Mouse (Mus musculus) lung, embryonic 14.5 days (tissue): Measurements from ENCODE around the gene Tns3. TPM values are rescaled to one million over a fixed set of nuclear protein-coding genes. Genes with fewer than 3 reads are reported as not detected.
A peak's percentile ranks its signal among the peaks of the same experiment; 100 is the strongest.

Experiments
- ATAC-seq: fragments of 200-750 bp; cut with Nextera tagmentation; 2 replicates; pipeline ENCODE4 v1.8.0; 2017; ENCODE audit warnings: mild to moderate bottlenecking, moderate TSS enrichment, moderate library complexity; ENCODE audit not compliant: insufficient read depth
- DNase-seq: peaks from one replicate; pipeline ENCODE4 v3.0.0-alpha.2; 2015
- H3K27ac ChIP-seq: fragments of 300-500 bp; sonication (generic); 2 replicates; pipeline ENCODE4 v1.5.1; 2014; ENCODE audit warnings: low read depth, mild to moderate bottlenecking, moderate library complexity
- H3K27me3 ChIP-seq: fragments of 300-500 bp; sonication (generic); 2 replicates; pipeline ENCODE4 v1.6.1; 2014; ENCODE audit warnings: low read length, control low read depth; ENCODE audit not compliant: insufficient read depth
- H3K36me3 ChIP-seq: fragments of 300-500 bp; sonication (generic); 2 replicates; pipeline ENCODE4 v1.6.1; 2014; ENCODE audit warnings: control low read depth; ENCODE audit not compliant: insufficient read depth
- H3K4me1 ChIP-seq: fragments of 300-500 bp; sonication (generic); 2 replicates; pipeline ENCODE4 v1.6.1; 2014; ENCODE audit warnings: antibody characterized with exemption, control low read depth; ENCODE audit not compliant: insufficient read depth
- H3K4me2 ChIP-seq: fragments of 300-500 bp; sonication (generic); 2 replicates; pipeline ENCODE4 v1.6.1; 2014; ENCODE audit warnings: mild to moderate bottlenecking
- H3K4me3 ChIP-seq: fragments of 300-500 bp; sonication (generic); 2 replicates; pipeline ENCODE4 v1.5.1; 2014; ENCODE audit warnings: low read depth, low read length
- H3K9ac ChIP-seq: fragments of 300-500 bp; sonication (generic); 2 replicates; pipeline ENCODE4 v1.6.1; 2014
- H3K9me3 ChIP-seq: fragments of 300-500 bp; sonication (generic); 2 replicates; pipeline ENCODE4 v1.6.1; 2016; ENCODE audit warnings: low read depth, low read length, control low read depth
- CTCF ChIP-seq: IDR thresholded peaks from 2 replicates; pipeline ENCODE4 v1.5.1; 2016; ENCODE audit warnings: antibody characterized with exemption, low read depth
- WGBS: fragments of 180-500 bp; shearing (Covaris S2); extraction: QIAGEN DNeasy Blood & Tissue Kit; methylation state at CpG from one replicate; pipeline ENCODE4 v1.1.7; 2014; 5-methylcytosine and 5-hydroxymethylcytosine counted together
- polyA plus RNA-seq: library from polyadenylated mRNA; unstranded; fragments of >200 nt; fragmentation: Nextera tagmentation; extraction: Ambion mirVana; gene quantifications from 2 replicates; pipeline ENCODE4 v1.2.1, GENCODE M21; 2014

Tns3 gene
- polyA plus RNA-seq, 1 experiment from 2014 or later = 41.0 TPM

DNA sequence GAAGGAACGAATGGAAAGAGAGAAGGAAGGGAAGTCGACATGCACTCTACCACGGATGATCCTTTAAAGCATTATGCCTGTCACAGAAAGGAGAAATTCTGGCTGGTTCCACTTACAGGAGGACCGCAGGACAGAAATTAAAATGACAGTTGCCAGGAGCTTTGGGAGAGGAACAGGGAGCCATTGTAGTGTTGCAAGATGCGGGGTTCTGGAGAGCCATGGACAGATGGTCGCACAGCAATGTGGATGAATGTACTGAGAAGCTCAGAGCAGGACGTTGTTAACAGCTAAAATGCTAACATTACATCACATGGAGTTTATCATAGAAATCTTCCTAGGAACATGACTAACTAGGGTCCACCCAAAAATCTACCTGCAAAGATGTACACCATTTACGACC, 6.8 kb downstream of the Tns3 start:
- no peaks in the 10 kb centered on the region for H3K27me3 ChIP-seq
- H3K4me2 ChIP-seq = no peak overlapping the region
- peaks cover 51% of the 10 kb centered on the region for H3K4me1 ChIP-seq
- DNase-seq = no peak
- no peak overlapping the region for H3K9ac ChIP-seq
- peaks cover 7% of the 10 kb centered on the region; the same call in 1 of the 2 replicates for H3K36me3 ChIP-seq
- H3K4me3 ChIP-seq = no peak overlapping the region
- peaks cover 7% of the 10 kb centered on the region; the same call in 1 of the 2 replicates for H3K9me3 ChIP-seq
- TF ChIP-seq CTCF = no peak
- 81% methylated on average over 8 of the region's 8 CpGs for WGBS
- ATAC-seq = no peak
- no peak overlapping the region for H3K27ac ChIP-seq

DNA sequence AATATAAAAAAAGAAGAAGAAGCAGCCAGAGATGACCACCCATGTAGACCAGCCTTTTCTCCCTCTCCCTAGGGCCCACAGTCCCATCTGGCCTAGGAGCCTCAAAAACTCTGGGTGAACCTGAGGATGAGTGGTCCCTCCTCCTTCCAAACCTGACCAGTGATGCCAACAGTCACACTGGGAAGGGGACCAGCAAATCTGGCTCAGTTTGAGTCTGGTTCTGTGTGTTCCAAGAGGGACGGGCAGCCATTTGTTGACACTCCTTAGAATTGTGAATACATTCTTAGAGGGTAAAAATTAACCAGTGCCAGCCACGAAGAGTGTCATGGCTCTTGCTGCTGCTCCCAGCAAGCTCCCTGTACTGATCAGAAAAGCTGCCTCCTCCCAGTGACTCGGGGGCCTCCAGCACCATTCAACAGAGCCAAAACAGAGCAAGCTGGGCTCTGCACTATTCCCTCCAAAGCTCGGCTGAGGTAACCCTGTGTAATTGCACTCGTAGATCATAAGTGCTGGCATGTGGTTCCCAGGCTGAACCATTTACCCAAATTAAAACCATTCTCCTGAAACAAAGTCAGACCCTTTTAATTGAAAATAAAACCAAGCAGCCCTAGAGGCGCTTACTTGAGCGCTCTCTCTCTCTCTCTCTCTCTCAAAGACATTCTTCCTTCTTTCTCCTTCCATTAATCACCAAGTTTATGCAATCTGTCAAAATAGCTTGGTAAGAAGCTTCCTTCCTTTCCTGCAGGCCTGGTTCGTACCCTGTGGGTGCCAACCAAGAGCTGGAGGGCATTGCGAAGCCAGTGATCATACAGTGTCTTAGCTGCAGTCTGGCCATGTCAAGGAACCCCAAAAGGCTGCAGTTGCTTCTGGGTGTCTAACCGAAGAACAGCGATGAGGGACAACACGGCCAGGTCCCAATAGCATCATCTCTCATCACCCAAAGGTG, 7.6 kb downstream of the Tns3 start:
- peaks cover 14% of the 10 kb centered on the region; the same call in 1 of the 2 replicates for H3K36me3 ChIP-seq
- H3K9me3 ChIP-seq = peaks cover 7% of the 10 kb centered on the region; the same call in 1 of the 2 replicates
- 0 out of 2 replicates have a peak, but pooled peaks have one; percentile 11 for ATAC-seq
- WGBS = 56% methylated on average over 12 of the region's 12 CpGs
- H3K27me3 ChIP-seq = no peaks in the 10 kb centered on the region
- H3K9ac ChIP-seq = no peak overlapping the region
- H3K27ac ChIP-seq = peak overlapping the region; percentile 39; the same call in 1 of the 2 replicates
- H3K4me3 ChIP-seq = no peak overlapping the region
- H3K4me1 ChIP-seq = peaks cover 51% of the 10 kb centered on the region
- DNase-seq = peak; percentile 43
- TF ChIP-seq CTCF = no peak
- no peak overlapping the region for H3K4me2 ChIP-seq

DNA sequence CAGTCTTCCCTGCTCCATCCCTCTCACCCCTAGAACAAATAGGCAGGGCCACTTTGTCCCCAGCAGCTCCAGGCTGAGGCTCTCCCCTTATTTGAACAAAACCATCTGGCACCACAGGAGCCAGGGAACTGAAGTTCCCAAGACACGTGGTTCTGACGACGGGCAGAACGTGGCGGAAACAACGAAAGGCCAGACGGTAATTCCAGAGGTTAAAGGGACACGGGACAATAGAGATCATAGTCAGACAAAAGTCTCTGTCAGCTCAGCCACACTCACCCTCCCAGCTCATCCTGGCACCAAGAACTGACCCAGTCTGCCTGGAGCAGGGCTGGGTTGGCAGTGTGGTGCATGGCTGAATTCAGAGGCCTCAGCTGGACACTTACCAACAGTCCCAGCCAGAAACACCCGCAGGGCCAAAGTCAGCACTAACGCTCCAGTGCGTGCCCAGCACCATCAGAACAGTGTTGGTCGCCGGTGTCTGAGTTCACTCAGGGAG, 10.5 kb downstream of the Tns3 start:
- peaks cover 50% of the 10 kb centered on the region for H3K4me1 ChIP-seq
- no peak overlapping the region for H3K4me3 ChIP-seq
- ATAC-seq (peak; percentile 39), DNase-seq (peak; percentile 61)
- H3K9ac ChIP-seq = no peak overlapping the region
- H3K9me3 ChIP-seq = peaks cover 7% of the 10 kb centered on the region; the same call in 1 of the 2 replicates
- WGBS = 32% methylated on average over 13 of the region's 13 CpGs
- peak overlapping the region; percentile 76 for H3K27ac ChIP-seq
- no peak for TF ChIP-seq CTCF
- no peak overlapping the region for H3K4me2 ChIP-seq
- no peaks in the 10 kb centered on the region for H3K27me3 ChIP-seq
- peaks cover 13% of the 10 kb centered on the region; the same call in 1 of the 2 replicates for H3K36me3 ChIP-seq

DNA sequence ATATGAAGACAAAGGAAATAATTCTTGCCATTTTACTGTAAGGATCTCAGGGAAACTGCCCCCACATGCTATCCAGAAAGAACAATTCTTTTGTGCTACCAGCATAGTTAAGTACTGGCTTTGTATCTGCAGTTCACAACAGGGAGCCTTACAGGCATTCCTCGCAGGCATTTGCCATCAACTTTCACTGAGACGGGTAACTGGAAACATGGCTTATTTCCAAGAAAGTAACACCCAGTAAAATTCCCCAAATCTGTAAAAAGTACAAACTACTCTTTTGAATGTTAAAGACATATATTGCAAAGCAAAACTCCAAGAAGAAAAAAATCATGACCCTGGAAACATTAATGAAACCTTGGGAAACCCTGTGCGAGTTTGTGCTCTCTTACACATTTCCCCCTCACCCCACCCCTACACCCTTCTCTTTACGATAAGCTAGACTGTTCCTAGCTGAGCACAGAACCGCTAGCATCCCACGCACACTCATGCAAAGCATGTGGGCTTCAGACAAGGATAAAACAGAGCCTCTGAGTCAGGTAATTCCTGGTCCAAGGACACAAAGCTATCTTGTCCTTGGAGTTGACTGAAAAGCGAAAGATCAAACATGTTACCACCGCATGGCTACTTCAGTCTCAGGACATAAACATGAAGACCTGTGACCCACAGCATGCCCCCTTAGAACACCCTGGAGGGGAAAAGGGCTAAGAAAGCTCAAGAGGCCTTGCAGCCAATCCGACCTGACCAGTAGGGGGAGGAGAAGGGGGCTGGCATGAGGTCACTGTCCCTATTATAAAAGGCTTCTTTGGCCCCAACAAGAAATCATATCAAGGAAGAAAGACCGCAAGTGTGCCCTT, 11.3 kb downstream of the Tns3 start:
- H3K4me1 ChIP-seq = peaks cover 50% of the 10 kb centered on the region
- H3K9ac ChIP-seq = no peak overlapping the region; the same call in 1 of the 2 replicates
- H3K4me2 ChIP-seq = peak overlapping the region; percentile 27; the same call in 1 of the 2 replicates
- 35% methylated on average over 10 of the region's 10 CpGs for WGBS
- ATAC-seq (no peak), DNase-seq (peak; percentile 66)
- peaks cover 2% of the 10 kb centered on the region; the same call in 1 of the 2 replicates for H3K9me3 ChIP-seq
- H3K4me3 ChIP-seq = no peak overlapping the region
- H3K27me3 ChIP-seq = no peaks in the 10 kb centered on the region
- H3K27ac ChIP-seq = peak overlapping the region; percentile 76
- H3K36me3 ChIP-seq = peaks cover 11% of the 10 kb centered on the region; the same call in 1 of the 2 replicates
- TF ChIP-seq CTCF = peak; percentile 32

DNA sequence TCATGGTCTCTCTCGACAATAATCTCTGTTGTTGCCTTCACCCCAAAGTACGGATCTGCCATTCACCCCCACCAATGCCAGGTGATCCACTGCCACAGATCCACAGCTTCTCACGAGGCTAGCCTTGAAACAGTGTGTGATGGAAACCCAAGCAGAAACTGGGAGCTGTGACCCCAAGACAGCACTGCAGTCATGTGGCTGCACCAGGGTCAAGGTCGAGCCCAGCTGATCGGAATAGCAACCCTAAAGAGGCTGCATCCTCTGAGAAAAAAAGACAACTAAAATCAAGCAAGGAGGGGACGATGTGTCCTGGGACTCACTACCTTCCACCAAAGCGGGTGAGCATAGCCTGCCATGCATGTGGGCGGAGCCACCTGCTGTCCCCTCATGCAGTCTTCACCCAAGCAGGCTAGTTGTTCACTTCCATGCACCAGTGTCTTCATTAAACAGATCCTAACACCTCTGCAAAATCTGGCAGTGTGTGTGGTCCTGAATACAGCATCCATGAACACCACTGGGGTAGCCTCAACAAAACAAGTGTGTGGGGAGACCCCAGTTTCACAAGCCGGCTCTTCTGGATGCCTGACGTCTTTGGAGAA, 12.1 kb downstream of the Tns3 start:
- H3K27me3 ChIP-seq = no peaks in the 10 kb centered on the region
- WGBS = 70% methylated on average over 10 of the region's 10 CpGs
- H3K27ac ChIP-seq = peak overlapping the region; percentile 76; the same call in 1 of the 2 replicates
- H3K4me1 ChIP-seq = peaks cover 46% of the 10 kb centered on the region
- no peaks in the 10 kb centered on the region for H3K9me3 ChIP-seq
- no peak overlapping the region for H3K9ac ChIP-seq
- no peak for ATAC-seq
- H3K36me3 ChIP-seq = peaks cover 11% of the 10 kb centered on the region; the same call in 1 of the 2 replicates
- H3K4me2 ChIP-seq = 0 out of 2 replicates have a peak overlapping the region, but pooled peaks have one; percentile 13
- DNase-seq = no peak
- no peak overlapping the region for H3K4me3 ChIP-seq
- TF ChIP-seq CTCF = no peak

- no peak for TF ChIP-seq CTCF
- DNase-seq (no peak), ATAC-seq (no peak)
- H3K36me3 ChIP-seq = peaks cover 12% of the 10 kb centered on the region; the same call in 1 of the 2 replicates
- H3K9me3 ChIP-seq = no peaks in the 10 kb centered on the region
- H3K4me2 ChIP-seq = no peak overlapping the region
- no peaks in the 10 kb centered on the region for H3K27me3 ChIP-seq
- H3K9ac ChIP-seq = no peak overlapping the region
- no peak overlapping the region for H3K27ac ChIP-seq
- peaks cover 41% of the 10 kb centered on the region for H3K4me1 ChIP-seq
- WGBS = 83% methylated on average over 10 of the region's 10 CpGs
- H3K4me3 ChIP-seq = no peak overlapping the region
Measured at GRCm38 (mm10) chr11:8651448-8652035, 12.8 kb downstream of the Tns3 start.
